Mouse (Mus musculus) G1E-ER4 (cell line): ENCODE measurements around the gene Acad12. TPM values are rescaled to one million over a fixed set of nuclear protein-coding genes. Genes with fewer than 3 reads are reported as not detected.

Experiments
- GATA1 ChIP-seq: IDR thresholded peaks from one replicate; pipeline ENCODE4 v1.8.0; 2012; ENCODE audit warnings: low read length, inconsistent platforms
- polyA plus RNA-seq: library from polyadenylated mRNA; stranded (reverse); fragments of >175 nt; gene quantifications from 2 replicates; pipeline ENCODE4 v1.2.3, GENCODE M21; 2012

Gene Acad12
- polyA plus RNA-seq: 1.0 and 1.3 TPM in 2 replicates

DNA sequence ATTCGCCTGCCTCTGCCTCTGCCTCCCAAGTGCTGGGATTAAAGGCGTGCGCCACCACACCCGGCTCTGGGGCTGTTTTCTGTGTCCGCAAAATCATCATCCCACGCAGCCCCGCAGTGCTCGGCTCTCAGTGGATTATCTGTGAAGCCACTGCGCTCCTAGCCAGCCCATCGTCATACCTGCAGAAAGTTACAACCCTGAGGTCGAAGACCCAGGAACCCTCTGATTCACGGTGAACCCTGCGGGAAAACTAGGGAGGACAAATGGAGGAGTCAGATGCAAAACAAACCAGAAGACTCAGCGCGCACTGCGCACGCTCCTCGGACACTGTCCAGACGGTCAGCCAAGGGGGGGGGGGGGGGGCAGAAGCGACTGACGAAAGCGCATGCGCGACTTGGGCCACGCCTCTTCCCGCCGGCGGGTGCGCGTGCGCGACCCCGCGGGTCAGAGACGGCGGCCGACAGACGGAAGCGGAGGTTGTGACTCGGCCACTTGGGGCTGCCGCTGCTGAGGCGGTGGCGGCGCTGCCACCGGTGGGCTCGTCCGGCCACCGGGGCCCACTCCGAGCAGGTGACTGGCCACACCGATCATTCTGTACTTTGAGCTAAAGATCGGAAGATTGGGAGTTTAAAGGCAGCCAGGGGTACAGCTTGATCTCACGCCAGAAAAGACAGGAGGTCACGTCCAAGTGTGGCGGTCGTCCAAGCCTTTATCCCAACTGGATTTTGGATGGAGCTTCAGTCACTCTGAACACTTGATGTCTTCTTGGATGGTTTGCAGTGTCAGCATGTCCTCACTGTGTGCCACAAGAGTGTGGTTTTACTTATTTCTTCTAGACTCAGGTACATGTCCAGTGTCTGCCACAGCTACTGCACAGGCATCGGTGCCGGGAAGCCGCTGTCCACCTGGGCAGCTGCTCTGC is at the start of gene Acad12:
Acad12 (minus strand) TSS at position 347 of the 922 bp plus-strand sequence.
- no peak for TF ChIP-seq GATA1

DNA sequence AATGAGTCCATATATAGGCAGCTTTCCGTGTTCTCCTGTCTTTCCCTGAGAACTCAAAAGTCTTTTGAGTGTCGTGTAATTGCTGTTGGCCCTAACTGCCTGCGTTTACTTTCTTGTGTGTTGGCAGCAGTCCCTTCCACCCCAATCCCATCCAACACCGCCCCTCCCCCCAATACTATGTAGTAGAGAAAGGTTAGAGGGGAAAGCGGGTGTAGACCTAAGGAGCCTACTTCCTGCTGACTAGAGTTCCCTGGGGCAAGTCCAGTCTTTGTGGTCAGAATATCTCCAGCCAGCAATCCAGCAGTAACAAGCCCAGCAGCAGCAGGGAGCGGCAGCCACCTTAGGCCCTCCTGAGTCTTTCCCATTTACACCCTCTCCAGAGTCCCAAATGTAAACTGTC is 49.7 kb upstream of the Acad12 start:
- no peak for TF ChIP-seq GATA1

DNA sequence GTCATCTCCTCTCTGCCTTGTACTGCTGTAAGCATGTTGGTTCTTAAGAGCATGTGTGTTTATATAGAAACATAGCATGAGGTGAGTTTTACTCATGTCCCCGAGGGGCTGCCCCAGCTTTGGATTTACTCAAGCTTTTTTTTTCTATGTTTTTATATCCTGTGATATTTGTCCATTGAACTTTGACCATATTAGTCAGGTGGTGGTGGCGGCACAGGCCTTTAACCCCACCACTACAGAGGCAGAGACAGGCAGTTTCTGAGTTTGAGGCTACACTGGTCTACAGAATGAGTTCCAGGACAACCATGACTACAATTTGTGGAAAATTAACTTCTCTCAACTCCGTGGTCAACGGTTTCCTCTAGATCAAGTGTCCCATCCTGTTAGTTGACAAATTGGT is 48.3 kb upstream of the Acad12 start:
- no peak for TF ChIP-seq GATA1

DNA sequence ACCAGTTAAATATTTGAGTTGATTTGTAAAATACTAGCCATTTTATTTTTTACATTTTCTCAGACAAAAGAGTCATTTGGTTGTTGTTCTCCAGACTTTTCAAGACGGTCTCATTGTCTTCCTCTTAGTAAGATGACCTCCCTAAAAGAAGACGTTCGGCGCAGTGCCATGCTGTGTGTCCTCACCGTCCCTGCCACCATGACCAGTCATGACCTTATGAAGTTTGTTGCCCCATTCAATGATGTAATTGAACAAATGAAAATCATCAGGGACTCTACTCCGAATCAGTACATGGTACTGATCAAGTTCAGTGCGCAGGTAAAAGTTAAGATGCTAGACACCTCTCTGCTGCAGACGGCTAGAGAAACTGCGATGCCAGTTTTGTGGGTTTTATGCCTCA is 46.2 kb upstream of the Acad12 start:
- no peak for TF ChIP-seq GATA1

DNA sequence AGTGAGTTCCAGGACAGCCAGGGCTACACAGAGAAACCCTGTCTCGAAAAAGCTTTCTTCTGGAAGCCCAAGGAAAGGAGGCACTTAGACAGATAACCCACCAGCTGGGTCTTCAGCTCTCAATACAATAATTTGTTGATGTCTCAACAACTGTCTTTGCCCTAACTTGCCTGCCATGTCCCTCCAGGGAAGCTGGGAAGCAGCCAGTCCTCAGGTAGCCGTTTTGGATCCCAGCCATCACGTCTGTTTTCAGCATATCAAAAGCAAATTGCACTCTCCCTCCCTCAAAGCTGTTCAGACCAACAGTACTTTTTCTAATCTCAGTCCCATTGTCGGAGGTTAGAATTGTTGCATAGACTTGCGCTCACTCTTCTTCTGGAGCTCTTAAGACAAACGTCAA is 45.3 kb upstream of the Acad12 start:
- no peak for TF ChIP-seq GATA1

DNA sequence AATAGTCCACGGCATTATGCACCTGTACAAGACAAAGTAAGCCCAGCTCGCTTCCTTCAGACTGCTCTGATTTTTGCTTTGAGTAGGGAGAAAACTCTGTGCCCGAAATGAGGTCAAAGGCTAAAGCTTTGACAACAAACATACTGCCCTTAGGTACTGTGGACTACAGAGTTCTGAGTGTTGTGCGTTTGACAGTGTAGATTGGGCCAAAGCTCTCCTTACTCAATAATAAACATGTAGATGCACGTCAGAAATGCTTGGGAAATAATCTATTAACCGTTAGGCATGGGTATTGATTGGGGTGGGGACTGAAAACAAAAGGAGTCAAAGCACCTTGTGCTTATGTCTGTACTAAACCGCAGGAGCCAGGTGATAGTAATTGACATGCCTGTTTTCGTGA is 44.7 kb upstream of the Acad12 start:
- TF ChIP-seq GATA1: no peak

DNA sequence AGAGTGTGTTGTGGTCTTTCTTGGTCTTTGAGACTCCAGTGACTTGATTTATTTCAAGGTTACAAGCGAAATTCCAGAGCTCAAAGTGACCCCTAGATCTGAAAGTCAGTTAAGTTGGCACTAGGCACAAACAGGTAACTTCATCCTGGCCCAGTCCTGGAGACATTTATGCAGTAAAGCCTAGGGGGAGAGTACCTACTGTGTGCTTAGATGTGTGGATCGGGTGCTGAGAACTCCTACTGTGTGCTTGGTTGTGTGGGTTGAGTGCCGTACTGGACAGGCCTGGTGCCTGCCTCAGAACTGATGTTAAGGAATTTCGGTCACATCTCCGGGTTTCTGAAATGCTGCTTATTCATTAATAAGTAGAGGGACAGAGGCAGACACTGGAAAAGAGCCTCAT is 42.8 kb upstream of the Acad12 start:
- no peak for TF ChIP-seq GATA1

DNA sequence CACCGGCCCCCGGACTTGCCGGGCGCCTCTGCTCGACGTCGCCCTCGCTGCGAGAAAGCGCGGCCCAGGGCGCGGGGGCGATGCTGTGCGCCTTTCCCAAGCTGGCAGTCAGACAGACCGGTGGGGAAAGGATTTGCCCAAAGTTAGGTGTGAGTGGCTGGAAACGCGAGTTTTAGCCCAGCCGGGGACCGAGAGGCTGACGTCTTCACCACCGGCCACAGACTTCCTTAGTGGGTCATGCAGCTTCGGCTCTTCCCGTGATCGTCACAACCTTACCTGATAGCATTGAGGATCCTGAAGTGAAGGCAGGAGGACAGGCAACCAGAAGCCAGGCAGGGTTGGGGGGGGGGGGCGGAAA is 42.1 kb upstream of the Acad12 start:
- TF ChIP-seq GATA1: no peak

DNA sequence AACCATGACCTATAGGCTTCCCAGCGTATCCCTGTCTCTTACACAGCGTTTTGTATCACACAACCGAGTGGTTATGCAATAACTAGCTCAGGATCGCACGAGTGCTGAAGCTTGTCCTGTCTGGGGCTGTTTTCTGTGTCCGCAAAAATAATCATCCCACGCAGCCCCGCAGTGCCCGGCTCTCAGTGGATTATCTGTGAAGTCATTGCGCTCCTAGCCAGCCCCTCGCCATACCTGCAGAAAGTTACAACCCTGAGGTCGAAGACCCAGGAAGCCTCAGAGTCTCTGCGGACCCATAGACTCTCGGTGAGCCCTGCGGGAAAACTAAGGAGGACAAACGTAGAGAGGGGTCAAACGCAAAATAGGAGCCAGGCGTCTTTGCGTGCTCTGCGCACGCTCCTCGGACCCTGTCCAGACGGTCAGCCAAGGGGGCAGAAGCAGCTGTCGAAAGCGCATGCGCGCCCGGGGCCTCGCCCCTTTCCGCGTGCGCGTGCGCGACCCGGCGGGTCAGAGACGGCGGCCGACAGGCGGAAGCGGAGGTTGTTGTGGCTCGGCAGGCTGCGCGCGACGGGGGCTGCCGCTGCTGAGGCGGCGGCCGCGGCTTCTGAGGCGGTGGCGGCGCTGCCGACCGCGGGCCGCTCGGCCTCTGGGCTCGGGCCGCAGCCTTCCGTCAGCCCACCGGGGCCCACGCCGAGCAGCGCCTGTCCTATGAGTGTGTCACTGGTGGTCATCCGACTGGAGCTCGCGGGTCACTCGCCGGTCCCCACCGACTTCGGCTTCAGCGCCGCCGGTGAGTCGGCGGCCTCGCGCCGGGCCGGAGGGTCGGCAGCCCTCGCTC is 41.5 kb upstream of the Acad12 start, which contains the start of the genes Acad10 and Brap:
Acad10 (minus strand) TSS at position 456 of the 838 bp plus-strand sequence.
Brap (plus strand) TSS at position 505 of the 838 bp plus-strand sequence.
- no peak for TF ChIP-seq GATA1

DNA sequence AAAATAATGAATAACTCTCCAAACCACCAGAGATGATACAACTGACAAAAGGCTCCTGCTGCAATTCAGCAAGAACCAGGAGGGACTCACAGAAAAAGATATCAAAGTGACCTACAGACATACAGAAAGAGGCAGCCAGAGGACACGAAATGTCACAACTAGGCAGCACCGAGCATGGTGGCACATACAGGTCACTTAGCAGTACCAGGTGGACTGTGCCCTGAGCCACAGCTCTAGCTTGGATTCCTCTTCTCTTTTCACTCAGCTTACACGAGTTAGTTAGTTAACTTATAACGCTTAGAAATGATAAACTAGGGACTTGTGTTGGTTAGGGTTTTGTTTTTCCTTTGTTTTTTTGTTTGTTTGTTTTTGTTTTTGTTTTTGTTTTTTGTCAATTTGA is 35.8 kb upstream of the Acad12 start:
- TF ChIP-seq GATA1: no peak

DNA sequence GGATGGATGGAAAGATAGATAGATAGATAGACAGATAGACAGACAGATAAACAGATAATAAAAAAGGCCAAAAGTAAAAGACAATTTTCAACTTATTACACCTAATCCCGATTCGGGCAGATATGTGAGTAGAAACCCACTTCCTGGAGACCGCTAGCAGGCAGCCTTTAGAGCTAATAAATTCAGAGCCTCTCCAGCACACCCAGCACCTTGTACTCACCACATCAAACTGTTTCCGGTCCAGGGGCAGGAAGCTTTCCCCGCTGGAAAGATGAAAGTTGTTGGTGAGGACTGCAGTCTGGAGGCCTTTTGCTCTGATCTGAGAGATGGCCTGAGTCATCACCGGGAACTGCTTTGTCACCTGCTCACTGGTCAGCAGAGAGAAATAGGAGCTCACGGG is 30.4 kb upstream of the Acad12 start:
- no peak for TF ChIP-seq GATA1

DNA sequence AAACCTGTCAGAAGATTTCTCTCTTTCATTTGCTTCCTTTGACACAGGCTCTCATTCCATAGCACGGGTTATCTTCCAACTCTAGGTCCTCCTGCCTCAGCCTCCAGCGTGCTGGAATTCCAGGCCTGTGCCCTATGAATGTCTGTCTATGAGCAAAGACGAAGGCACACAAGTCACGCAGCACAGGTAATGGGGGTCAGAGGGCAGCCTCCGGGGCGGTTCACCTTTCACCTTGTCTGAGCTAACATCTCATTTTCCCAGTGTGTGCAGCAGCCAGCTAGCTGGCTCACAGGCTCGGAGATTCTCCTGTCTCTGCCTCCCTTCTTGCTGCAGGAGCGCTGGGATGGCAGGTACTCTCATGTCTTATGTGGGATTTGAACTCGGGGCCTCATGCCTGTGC is 20.9 kb upstream of the Acad12 start:
- TF ChIP-seq GATA1: no peak

DNA sequence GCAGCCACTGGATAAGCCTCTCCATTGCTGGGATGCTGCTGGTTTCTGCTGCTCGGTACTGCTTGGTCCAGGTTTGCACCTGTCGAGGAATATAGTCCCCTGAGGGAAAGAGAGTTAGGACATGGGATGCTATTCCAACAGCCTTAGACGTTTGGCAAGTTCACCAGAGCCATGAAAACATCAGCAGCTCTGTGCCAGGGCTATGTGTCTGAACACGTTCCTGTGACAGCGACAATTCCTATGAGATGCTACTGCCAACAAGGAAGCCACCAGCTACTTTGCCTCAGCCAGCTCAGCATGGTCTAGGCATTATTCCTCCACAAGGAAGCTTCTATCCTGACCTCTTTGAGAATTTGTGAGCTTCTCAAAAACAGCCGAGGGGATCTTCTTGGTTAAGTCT is 18.6 kb upstream of the Acad12 start:
- no peak for TF ChIP-seq GATA1

DNA sequence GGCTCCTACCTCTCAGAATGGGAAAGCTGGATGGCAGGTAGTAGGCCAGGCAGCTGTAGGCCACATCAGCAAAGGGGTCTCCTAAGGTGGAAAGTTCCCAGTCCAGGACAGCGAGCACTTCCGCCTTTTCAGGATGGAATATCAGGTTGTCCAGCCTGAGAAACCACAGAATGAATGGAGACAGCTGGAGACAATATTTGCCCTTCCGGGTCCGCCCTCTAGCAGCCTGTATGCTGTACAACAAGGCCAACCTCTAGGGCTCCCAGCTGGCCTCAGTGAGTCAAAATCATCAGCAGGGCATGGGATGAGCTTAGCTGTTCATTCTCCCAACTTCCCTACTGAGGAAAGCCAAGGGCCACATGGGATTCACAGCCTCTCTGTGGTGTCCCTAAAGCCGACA is 15.9 kb upstream of the Acad12 start:
- TF ChIP-seq GATA1: no peak

DNA sequence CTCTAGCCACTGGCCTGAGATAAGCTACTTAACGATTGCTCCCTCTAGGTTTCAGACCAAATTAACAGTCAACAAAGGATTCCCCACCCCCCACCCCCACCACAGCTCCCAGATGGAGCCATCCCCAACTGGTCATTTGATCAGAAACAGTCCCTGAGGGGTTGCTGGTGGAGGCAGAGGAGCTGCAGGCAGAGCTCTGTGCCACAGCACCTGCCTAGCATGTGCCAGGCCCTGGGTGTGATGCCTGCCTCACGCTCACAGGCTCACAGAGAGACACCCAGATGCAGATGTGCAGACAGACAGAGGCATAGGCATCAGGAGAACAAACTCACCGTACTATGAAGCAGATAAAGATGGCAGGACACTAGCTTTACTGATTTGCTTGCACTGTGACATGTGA is 14.1 kb upstream of the Acad12 start:
- TF ChIP-seq GATA1: no peak

DNA sequence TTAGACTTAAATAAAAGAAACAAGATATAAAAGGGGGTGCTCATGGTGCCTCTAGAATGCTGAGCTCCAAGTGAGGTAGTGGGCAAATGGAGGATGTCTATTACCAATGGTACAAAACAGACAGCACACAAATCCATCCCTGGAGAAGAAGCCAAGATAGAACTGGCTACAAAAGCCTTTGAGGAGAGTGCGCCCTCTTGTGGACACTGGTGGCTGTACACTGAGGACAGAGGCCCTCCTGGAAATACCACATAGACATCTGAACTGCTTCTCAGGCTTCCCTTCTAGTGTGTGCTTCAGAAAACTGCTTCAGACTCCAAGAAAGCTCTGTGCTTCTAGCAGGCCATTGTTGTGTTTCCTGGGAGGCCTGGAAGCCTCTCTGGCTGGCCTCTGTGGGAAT is 9.1 kb upstream of the Acad12 start:
- no peak for TF ChIP-seq GATA1
